Mouse (Mus musculus): ENCODE measurements around the gene Nacad.

GRCm38 (mm10) chr11:6626388-6626772, 20.5 kb upstream of the Nacad start:
- TF ChIP-seq GATA1 (IDR thresholded peaks at IDR 0.05; ENCODE audit: borderline replicate concordance, low read length) (no peak), FLI1 (IDR thresholded peaks at IDR 0.05; ENCODE audit: low read length) (no peak)
